Mouse (Mus musculus) lung, adult 2 months (tissue): ENCODE data around the gene Bcas1.

Source experiments
- CTCF ChIP-seq: fragments of 200-500 bp; IDR thresholded peaks from 2 replicates; pipeline ENCODE4 v1.5.1; 2011; ENCODE audit warnings: mild to moderate bottlenecking, low read length, control low read depth; ENCODE audit not compliant: insufficient read depth
- POLR2A ChIP-seq: fragments of 200-500 bp; IDR thresholded peaks from 2 replicates; pipeline ENCODE4 v1.6.1; 2011; ENCODE audit warnings: low read depth, mild to moderate bottlenecking, control low read depth, low read length, borderline replicate concordance; ENCODE audit errors: extremely low read depth

GRCm38 (mm10) chr2:170476215-170476614, 48.6 kb upstream of the Bcas1 start:
- TF ChIP-seq CTCF (peak; percentile 64), POLR2A (no peak)
